Mouse (Mus musculus): ENCODE data around the gene Ctrb1.

DNA sequence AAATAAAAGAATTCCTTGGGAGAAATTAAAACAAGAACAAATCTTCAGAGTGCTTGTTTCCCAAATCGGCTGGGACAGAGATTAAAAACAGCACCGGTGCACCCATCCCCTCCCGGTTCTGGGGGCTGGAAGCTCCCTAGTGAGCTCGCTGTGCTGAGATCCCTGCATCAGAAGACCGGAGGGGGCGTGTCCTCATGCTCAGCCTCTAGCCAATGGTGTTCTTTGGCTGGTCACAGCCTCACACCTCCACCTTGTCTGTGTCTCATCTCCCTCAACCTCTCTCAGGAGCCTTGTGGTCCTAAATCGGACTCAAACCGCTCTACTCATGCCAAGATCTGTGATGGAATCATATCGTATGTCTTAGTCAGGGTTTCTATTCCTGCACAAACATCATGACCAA, 8.3 kb downstream of the Ctrb1 start:
- no peak for TF ChIP-seq CTCF (conservative IDR thresholded peaks at IDR 0.05; ENCODE audit: insufficient read depth, insufficient read length, low read depth, low read length)
- no peak for TF ChIP-seq POLR2A (IDR thresholded peaks at IDR 0.05; ENCODE audit: low read depth, low read length)

Measured in kidney, adult 2 months (tissue).